Mouse (Mus musculus) ES-E14 (cell line): ENCODE data around the gene Mmp8.

Experiments used
- CHD2 ChIP-seq: IDR thresholded peaks from 2 replicates; pipeline ENCODE4 v1.6.1; 2014; ENCODE audit warnings: mild to moderate bottlenecking, low read depth, low read length, inconsistent platforms
- HCFC1 ChIP-seq: IDR thresholded peaks from 2 replicates; pipeline ENCODE4 v1.6.1; 2012; ENCODE audit warnings: low read length, inconsistent platforms, borderline replicate concordance; ENCODE audit not compliant: insufficient read depth
- MAFK ChIP-seq: IDR thresholded peaks from 2 replicates; pipeline ENCODE4 v1.6.1; 2014; ENCODE audit warnings: mild to moderate bottlenecking, low read depth, low read length, inconsistent platforms; ENCODE audit not compliant: insufficient read depth
- ZC3H11A ChIP-seq: IDR thresholded peaks from 2 replicates; pipeline ENCODE4 v1.6.1; 2012; ENCODE audit warnings: low read depth, mild to moderate bottlenecking, inconsistent platforms, low read length, borderline replicate concordance
- ZNF384 ChIP-seq: IDR thresholded peaks from 2 replicates; pipeline ENCODE4 v1.6.1; 2012; ENCODE audit warnings: low read depth, low read length, inconsistent platforms

DNA sequence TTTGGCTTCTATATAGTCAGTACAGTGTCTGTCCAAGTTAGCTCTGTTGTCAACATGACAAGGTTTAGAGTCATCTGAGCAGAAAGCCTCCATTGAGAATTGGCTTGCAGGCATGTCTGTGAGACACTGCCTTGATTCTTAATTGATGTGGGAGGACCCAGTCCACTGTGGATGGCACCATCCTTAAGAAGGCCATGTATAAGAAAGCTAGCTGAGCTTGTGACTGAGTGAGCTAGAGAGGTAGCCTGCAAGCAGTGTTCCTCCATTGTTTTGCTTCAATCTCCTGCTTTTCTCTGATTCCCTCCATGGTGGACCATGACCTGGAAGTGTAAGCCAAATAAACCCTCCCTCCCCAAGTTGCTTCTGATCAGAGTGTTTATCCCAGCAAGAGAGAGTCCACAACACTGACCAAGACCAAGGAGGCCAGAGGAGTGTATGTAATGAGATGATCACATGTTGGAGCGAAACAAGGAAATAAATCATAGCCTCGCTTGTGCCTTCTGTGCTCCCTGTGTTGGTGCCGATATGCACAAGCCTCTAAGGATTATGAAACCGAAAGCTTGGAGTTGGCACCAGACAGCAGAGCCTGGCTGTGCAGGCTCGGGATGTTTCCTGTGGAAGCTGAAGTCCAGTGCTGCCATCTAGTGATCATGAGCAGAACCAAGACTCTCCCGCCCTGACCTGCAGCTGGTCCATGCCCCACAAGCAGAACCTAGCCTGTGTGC lies 36.7 kb downstream of the Mmp8 start:
- peak; percentile 91 for TF ChIP-seq ZC3H11A
- no peak for TF ChIP-seq ZNF384
- no peak for TF ChIP-seq HCFC1
- TF ChIP-seq MAFK, result no peak
- no peak for TF ChIP-seq CHD2
